Mouse (Mus musculus): Measurements from ENCODE around the gene Myom1. TPM values are rescaled to one million over a fixed set of nuclear protein-coding genes. Genes with fewer than 3 reads are reported as not detected.

Myom1 gene
- polyA plus RNA-seq, 1 experiment: 110 TPM

- DNase-seq (ENCODE audit: low spot score): no peak
These were observed 56.8 kb downstream of the Myom1 start for GRCm38 (mm10) chr17:71059213-71059612.

- DNase-seq (ENCODE audit: low spot score): no peak
These were observed 59.7 kb downstream of the Myom1 start for GRCm38 (mm10) chr17:71062049-71062560.

- no peak for DNase-seq (ENCODE audit: low spot score)
These were observed 60.6 kb downstream of the Myom1 start for GRCm38 (mm10) chr17:71062870-71063602.

GRCm38 (mm10) chr17:71064463-71065014 lies 62.1 kb downstream of the Myom1 start:
- DNase-seq (ENCODE audit: low spot score): no peak

- no peak for DNase-seq (ENCODE audit: low spot score)
These were observed 62.7 kb downstream of the Myom1 start for GRCm38 (mm10) chr17:71065127-71065526.

- no peak for DNase-seq (ENCODE audit: low spot score)
These were observed 66.7 kb downstream of the Myom1 start for GRCm38 (mm10) chr17:71069176-71069575.

- DNase-seq (ENCODE audit: low spot score): no peak
These were observed 69.5 kb downstream of the Myom1 start for GRCm38 (mm10) chr17:71071958-71072357.

- DNase-seq (ENCODE audit: low spot score): no peak
These were observed 72.0 kb downstream of the Myom1 start for GRCm38 (mm10) chr17:71074386-71074785.

- no peak for DNase-seq (ENCODE audit: low spot score)
These were observed 79.6 kb downstream of the Myom1 start for GRCm38 (mm10) chr17:71081986-71082385.

- no peak for DNase-seq (ENCODE audit: low spot score)
These were observed 84.5 kb downstream of the Myom1 start for GRCm38 (mm10) chr17:71086969-71087368.

GRCm38 (mm10) chr17:71087396-71088153 lies 85.1 kb downstream of the Myom1 start:
- no peak for DNase-seq (ENCODE audit: low spot score)

GRCm38 (mm10) chr17:71088154-71088521 lies 85.7 kb downstream of the Myom1 start:
- no peak for DNase-seq (ENCODE audit: low spot score)

- no peak for DNase-seq (ENCODE audit: low spot score)
These were observed 86.6 kb downstream of the Myom1 start for GRCm38 (mm10) chr17:71088991-71089434.

- DNase-seq (ENCODE audit: low spot score): no peak
These were observed 87.5 kb downstream of the Myom1 start for GRCm38 (mm10) chr17:71089781-71090480.

- no peak for DNase-seq (ENCODE audit: low spot score)
These were observed 88.6 kb downstream of the Myom1 start for GRCm38 (mm10) chr17:71091024-71091423.

- no peak for DNase-seq (ENCODE audit: low spot score)
These were observed 89.9 kb downstream of the Myom1 start for GRCm38 (mm10) chr17:71092341-71092740.

- no peak for DNase-seq (ENCODE audit: low spot score)
These were observed 91.4 kb downstream of the Myom1 start for GRCm38 (mm10) chr17:71093793-71094192.

- no peak for DNase-seq (ENCODE audit: low spot score)
These were observed 92.0 kb downstream of the Myom1 start for GRCm38 (mm10) chr17:71094438-71094837.

GRCm38 (mm10) chr17:71096557-71097208 lies 94.2 kb downstream of the Myom1 start:
- DNase-seq (ENCODE audit: low spot score): no peak

- no peak for DNase-seq (ENCODE audit: low spot score)
These were observed 94.8 kb downstream of the Myom1 start for GRCm38 (mm10) chr17:71097209-71097597.

- DNase-seq (ENCODE audit: low spot score): no peak
These were observed 96.2 kb downstream of the Myom1 start for GRCm38 (mm10) chr17:71098606-71099005.
